8 mouse cellular contexts compared by ENCODE assay signal in the genomic region with DNA sequence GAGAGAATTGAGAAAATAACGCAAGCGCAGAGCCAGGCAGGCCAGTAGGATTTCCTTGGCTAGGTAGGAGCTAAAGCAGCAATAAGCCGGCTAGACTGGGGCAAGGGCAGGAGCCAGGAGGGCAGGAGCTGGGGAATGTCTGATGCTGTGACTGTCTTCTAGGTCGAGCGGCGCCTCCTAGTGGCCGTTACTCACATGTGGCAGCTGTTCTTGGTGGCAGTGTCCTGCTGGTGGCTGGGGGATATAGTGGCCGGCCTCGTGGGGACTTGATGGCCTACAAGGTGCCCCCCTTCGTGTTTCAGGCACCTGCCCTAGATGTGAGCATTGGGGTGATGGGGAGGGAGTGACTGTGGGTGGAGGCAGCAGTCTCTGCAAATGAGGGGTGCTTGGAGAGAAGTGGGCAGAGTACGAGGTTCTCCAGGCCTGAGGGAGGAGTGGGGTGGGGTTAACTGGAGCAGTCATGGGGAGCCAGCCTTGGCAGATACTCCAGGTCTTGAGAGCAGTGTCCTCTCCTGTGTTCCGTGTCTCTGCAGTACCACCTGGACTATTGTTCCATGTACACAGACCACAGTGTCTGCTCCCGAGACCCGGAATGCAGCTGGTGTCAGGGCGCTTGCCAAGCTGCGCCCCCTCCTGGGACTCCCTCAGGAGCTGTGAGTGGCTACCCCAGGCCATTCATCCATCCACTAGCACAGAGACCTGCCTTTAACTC. TPM values are rescaled to one million over a fixed set of nuclear protein-coding genes. Genes with fewer than 3 reads are reported as not detected.
DNase-seq lines count a peak whose midpoint lies in the region; ATAC-seq lines count a peak whose summit lies in the region.

No protein-coding gene starts in this region.

- H3K9ac ChIP-seq in embryonic facial prominence, embryonic 15.5 days: no peak overlapping the region
- no peak overlapping the region for H3K9ac ChIP-seq in kidney, embryonic 14.5 days (ENCODE audit: low read depth, low read length)
- no peak overlapping the region for H3K9ac ChIP-seq in stomach, embryonic 16.5 days (ENCODE audit: low read length)

- H3K36me3 ChIP-seq in embryonic facial prominence, embryonic 15.5 days: peaks cover 63% of the 10 kb centered on the region
- peaks cover 72% of the 10 kb centered on the region for H3K36me3 ChIP-seq in heart, embryonic 10.5 days
- H3K36me3 ChIP-seq in kidney, embryonic 14.5 days (ENCODE audit: control insufficient read depth, insufficient read depth, low read length): peaks cover 46% of the 10 kb centered on the region; the same call in 1 of the 2 replicates
- no peaks in the 10 kb centered on the region; the same call in 1 of the 2 replicates for H3K36me3 ChIP-seq in stomach, embryonic 16.5 days (ENCODE audit: control insufficient read depth, insufficient read depth, low read length)

- no peak overlapping the region for H3K4me3 ChIP-seq in embryonic facial prominence, embryonic 15.5 days (replicated peaks)
- H3K4me3 ChIP-seq in heart, embryonic 10.5 days: no peak overlapping the region
- no peak overlapping the region for H3K4me3 ChIP-seq in kidney, embryonic 14.5 days (ENCODE audit: low read length)
- no peak overlapping the region for H3K4me3 ChIP-seq in stomach, embryonic 16.5 days (replicated peaks; ENCODE audit: low read length)

- no peaks in the 10 kb centered on the region for H3K27me3 ChIP-seq in embryonic facial prominence, embryonic 15.5 days
- H3K27me3 ChIP-seq in heart, embryonic 10.5 days (ENCODE audit: insufficient read depth, poor library complexity, severe bottlenecking): no peaks in the 10 kb centered on the region
- no peaks in the 10 kb centered on the region for H3K27me3 ChIP-seq in kidney, embryonic 14.5 days (ENCODE audit: control insufficient read depth, insufficient read depth, low read length)
- H3K27me3 ChIP-seq in stomach, embryonic 16.5 days (ENCODE audit: control insufficient read depth, insufficient read depth, low read length): no peaks in the 10 kb centered on the region

- H3K27ac ChIP-seq in embryonic facial prominence, embryonic 15.5 days (replicated peaks): no peak overlapping the region
- H3K27ac ChIP-seq in heart, embryonic 10.5 days: no peak overlapping the region
- no peak overlapping the region for H3K27ac ChIP-seq in kidney, embryonic 14.5 days (ENCODE audit: low read depth, low read length)
- H3K27ac ChIP-seq in stomach, embryonic 16.5 days (ENCODE audit: low read length): no peak overlapping the region

- peak; percentile 82 to 83 for DNase-seq in B cell, adult 2 months
- DNase-seq in adrenal gland, postnatal 25 days: peak; percentile 72
- DNase-seq in heart, embryonic 10.5 days (ENCODE audit: low spot score): peak; percentile 92
- DNase-seq in liver: peak; percentile 81

- no peaks in the 10 kb centered on the region for H3K9me3 ChIP-seq in embryonic facial prominence, embryonic 15.5 days (replicated peaks)
- H3K9me3 ChIP-seq in heart, embryonic 10.5 days: no peaks in the 10 kb centered on the region
- H3K9me3 ChIP-seq in kidney, embryonic 14.5 days (ENCODE audit: control insufficient read depth, low read length): no peaks in the 10 kb centered on the region
- no peaks in the 10 kb centered on the region for H3K9me3 ChIP-seq in stomach, embryonic 16.5 days (replicated peaks; ENCODE audit: control insufficient read depth, low read length)

- ATAC-seq in embryonic facial prominence, embryonic 15.5 days (ENCODE audit: insufficient number of reproducible peaks, low FRiP score, low TSS enrichment, low read depth): 0 out of 2 replicates have a peak, but pooled peaks have one; percentile 56
- peak; percentile 76 for ATAC-seq in kidney, embryonic 14.5 days (ENCODE audit: low FRiP score, low TSS enrichment)
- ATAC-seq in monocyte, adult 5-6 weeks (replicated peaks; ENCODE audit: insufficient number of reproducible peaks, low FRiP score, low TSS enrichment, poor library complexity, severe bottlenecking): peak; percentile 75
- peak; percentile 67; the same call in 1 of the 2 replicates for ATAC-seq in stomach, embryonic 16.5 days (ENCODE audit: insufficient read depth, low FRiP score)

- H3K4me2 ChIP-seq in embryonic facial prominence, embryonic 15.5 days (replicated peaks): no peak overlapping the region
- no peak overlapping the region for H3K4me2 ChIP-seq in kidney, embryonic 14.5 days (replicated peaks; ENCODE audit: low read depth, low read length)
- no peak overlapping the region for H3K4me2 ChIP-seq in stomach, embryonic 16.5 days (ENCODE audit: low read depth, low read length)

- 42% methylated on average over 16 of the region's 16 CpGs for WGBS in embryonic facial prominence, embryonic 15.5 days
- 44% methylated on average over 16 of the region's 16 CpGs for WGBS in heart, embryonic 10.5 days
- 42% methylated on average over 16 of the region's 16 CpGs for WGBS in kidney, embryonic 14.5 days
- 44% methylated on average over 16 of the region's 16 CpGs for WGBS in stomach, embryonic 16.5 days

- H3K4me1 ChIP-seq in embryonic facial prominence, embryonic 15.5 days: peaks cover 5% of the 10 kb centered on the region; the same call in 1 of the 2 replicates
- peaks cover 11% of the 10 kb centered on the region; the same call in 1 of the 2 replicates for H3K4me1 ChIP-seq in heart, embryonic 10.5 days
- no peaks in the 10 kb centered on the region for H3K4me1 ChIP-seq in kidney, embryonic 14.5 days (ENCODE audit: control insufficient read depth, insufficient read depth, low read length)
- no peaks in the 10 kb centered on the region for H3K4me1 ChIP-seq in stomach, embryonic 16.5 days (ENCODE audit: control insufficient read depth, insufficient read depth, low read length)

RNA-seq across cellular contexts. Expression of gene Megf8, which starts 16.8 kb away (rescaled TPM):
- total RNA-seq in adrenal gland, postnatal 25 days (2021): 56.9 and 77.1 TPM in 2 replicates
- 16.4 and 17.3 TPM in 2 replicates for polyA plus RNA-seq in embryonic facial prominence, embryonic 15.5 days (2015; fragmentation: Nextera tagmentation; extraction: Ambion mirVana)
- polyA plus RNA-seq in heart, embryonic 10.5 days (2016; fragmentation: Nextera tagmentation; extraction: Ambion mirVana): 10.4 and 11.2 TPM in 2 replicates
- polyA plus RNA-seq in kidney, embryonic 14.5 days (2014; fragmentation: Nextera tagmentation; extraction: Ambion mirVana): 14.0 and 16.2 TPM in 2 replicates
- total RNA-seq in monocyte, adult 5-6 weeks (2017): 0.64 to 1.8 TPM (median 0.86 TPM) in 3 replicates
- polyA plus RNA-seq in stomach, embryonic 16.5 days (2015; fragmentation: Nextera tagmentation; extraction: Ambion mirVana): 9.5 and 10.7 TPM in 2 replicates

RNA-seq across cellular contexts. Expression of gene Tmem145, which starts 27.8 kb away (rescaled TPM):
- total RNA-seq in adrenal gland, postnatal 25 days (2021): 1.6 and 3.7 TPM in 2 replicates
- 1.2 and 1.8 TPM in 2 replicates for polyA plus RNA-seq in embryonic facial prominence, embryonic 15.5 days (2015; fragmentation: Nextera tagmentation; extraction: Ambion mirVana)
- 0.09 and 0.63 TPM in 2 replicates for polyA plus RNA-seq in heart, embryonic 10.5 days (2016; fragmentation: Nextera tagmentation; extraction: Ambion mirVana)
- 0.49 and 0.62 TPM in 2 replicates for polyA plus RNA-seq in kidney, embryonic 14.5 days (2014; fragmentation: Nextera tagmentation; extraction: Ambion mirVana)
- total RNA-seq in monocyte, adult 5-6 weeks (2017): not detected in 3 replicates
- 0.57 and 0.66 TPM in 2 replicates for polyA plus RNA-seq in stomach, embryonic 16.5 days (2015; fragmentation: Nextera tagmentation; extraction: Ambion mirVana)

RNA-seq across cellular contexts. Expression of gene Prr19, which starts 32.5 kb away (rescaled TPM):
- total RNA-seq in adrenal gland, postnatal 25 days (2021): not detected in 2 replicates
- polyA plus RNA-seq in embryonic facial prominence, embryonic 15.5 days (2015; fragmentation: Nextera tagmentation; extraction: Ambion mirVana): 0.49 and 0.65 TPM in 2 replicates
- 0.26 and 0.65 TPM in 2 replicates for polyA plus RNA-seq in heart, embryonic 10.5 days (2016; fragmentation: Nextera tagmentation; extraction: Ambion mirVana)
- polyA plus RNA-seq in kidney, embryonic 14.5 days (2014; fragmentation: Nextera tagmentation; extraction: Ambion mirVana): 0.67 and 0.69 TPM in 2 replicates
- total RNA-seq in monocyte, adult 5-6 weeks (2017): not detected in 3 replicates
- 0.49 and 0.57 TPM in 2 replicates for polyA plus RNA-seq in stomach, embryonic 16.5 days (2015; fragmentation: Nextera tagmentation; extraction: Ambion mirVana)

RNA-seq across cellular contexts. Expression of gene Cnfn, which starts 35.8 kb away (rescaled TPM):
- not detected in 2 replicates for total RNA-seq in adrenal gland, postnatal 25 days (2021)
- polyA plus RNA-seq in embryonic facial prominence, embryonic 15.5 days (2015; fragmentation: Nextera tagmentation; extraction: Ambion mirVana): 382 and 413 TPM in 2 replicates
- polyA plus RNA-seq in heart, embryonic 10.5 days (2016; fragmentation: Nextera tagmentation; extraction: Ambion mirVana): not detected in 2 replicates
- polyA plus RNA-seq in kidney, embryonic 14.5 days (2014; fragmentation: Nextera tagmentation; extraction: Ambion mirVana): not detected in 2 replicates
- not detected in 3 replicates for total RNA-seq in monocyte, adult 5-6 weeks (2017)
- polyA plus RNA-seq in stomach, embryonic 16.5 days (2015; fragmentation: Nextera tagmentation; extraction: Ambion mirVana): 1,223 and 2,187 TPM in 2 replicates

RNA-seq across cellular contexts. Expression of gene Pafah1b3, which starts 36.0 kb away (rescaled TPM):
- 31.9 and 35.8 TPM in 2 replicates for total RNA-seq in adrenal gland, postnatal 25 days (2021)
- 213 and 216 TPM in 2 replicates for polyA plus RNA-seq in embryonic facial prominence, embryonic 15.5 days (2015; fragmentation: Nextera tagmentation; extraction: Ambion mirVana)
- polyA plus RNA-seq in heart, embryonic 10.5 days (2016; fragmentation: Nextera tagmentation; extraction: Ambion mirVana): 147 and 189 TPM in 2 replicates
- polyA plus RNA-seq in kidney, embryonic 14.5 days (2014; fragmentation: Nextera tagmentation; extraction: Ambion mirVana): 199 and 245 TPM in 2 replicates
- total RNA-seq in monocyte, adult 5-6 weeks (2017): 8.0 to 20.6 TPM (median 20.3 TPM) in 3 replicates
- 186 and 209 TPM in 2 replicates for polyA plus RNA-seq in stomach, embryonic 16.5 days (2015; fragmentation: Nextera tagmentation; extraction: Ambion mirVana)
